8 mouse cellular contexts compared by ENCODE assay signal in the genomic region with DNA sequence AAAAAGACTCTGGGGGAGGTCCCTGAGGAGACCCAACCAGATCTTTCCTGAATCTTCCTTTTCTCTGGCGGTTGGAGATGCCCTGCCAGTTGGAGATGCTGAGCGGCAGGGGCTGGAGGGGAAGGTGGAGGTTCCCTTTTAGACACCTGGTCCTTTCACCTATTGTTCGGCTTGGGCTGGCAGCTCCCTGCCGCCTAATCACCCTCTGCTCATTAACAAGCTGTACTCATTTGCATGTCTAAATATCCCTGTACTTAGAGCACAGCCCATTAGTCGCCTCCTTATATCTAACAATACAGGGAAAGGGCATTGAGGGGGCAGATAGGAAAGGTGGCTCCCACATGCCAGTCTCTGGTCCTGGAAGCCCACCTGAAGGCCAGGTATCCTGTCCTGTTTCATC. TPM values are rescaled to one million over a fixed set of nuclear protein-coding genes. Genes with fewer than 3 reads are reported as not detected.
A peak's percentile ranks its signal among the peaks of the same experiment; 100 is the strongest.
DNase-seq lines count a peak whose midpoint lies in the region; ATAC-seq lines count a peak whose summit lies in the region.

No protein-coding gene starts in this region.

- H3K9me3 ChIP-seq in limb, embryonic 12.5 days = no peaks in the 10 kb centered on the region
- no peaks in the 10 kb centered on the region for H3K9me3 ChIP-seq in limb, embryonic 10.5 days (replicated peaks)
- no peaks in the 10 kb centered on the region for H3K9me3 ChIP-seq in forebrain, embryonic 10.5 days
- H3K9me3 ChIP-seq in midbrain, embryonic 12.5 days = no peaks in the 10 kb centered on the region

- peaks cover 7% of the 10 kb centered on the region for H3K27me3 ChIP-seq in limb, embryonic 12.5 days
- H3K27me3 ChIP-seq in limb, embryonic 10.5 days (ENCODE audit: low read depth, poor library complexity, severe bottlenecking) = no peaks in the 10 kb centered on the region
- H3K27me3 ChIP-seq in forebrain, embryonic 10.5 days (ENCODE audit: poor library complexity, severe bottlenecking) = peaks cover 7% of the 10 kb centered on the region; the same call in 1 of the 2 replicates
- H3K27me3 ChIP-seq in midbrain, embryonic 12.5 days = peaks cover 11% of the 10 kb centered on the region; the same call in 1 of the 2 replicates

- no peak overlapping the region for H3K4me2 ChIP-seq in limb, embryonic 12.5 days
- H3K4me2 ChIP-seq in midbrain, embryonic 12.5 days (replicated peaks) = peak overlapping the region; percentile 21

- 0 out of 2 replicates have a peak, but pooled peaks cover 17% of the 10 kb centered on the region for H3K4me1 ChIP-seq in limb, embryonic 12.5 days (replicated peaks)
- H3K4me1 ChIP-seq in limb, embryonic 10.5 days = peaks cover 9% of the 10 kb centered on the region; the same call in 1 of the 2 replicates
- H3K4me1 ChIP-seq in forebrain, embryonic 10.5 days = peaks cover 40% of the 10 kb centered on the region
- H3K4me1 ChIP-seq in midbrain, embryonic 12.5 days = peaks cover 37% of the 10 kb centered on the region

- 0 out of 2 replicates have a peak, but pooled peaks have one; percentile 8 for ATAC-seq in frontal cortex, adult (ENCODE audit: low TSS enrichment)
- ATAC-seq in limb, embryonic 12.5 days (ENCODE audit: insufficient number of reproducible peaks, insufficient read depth, low FRiP score, low TSS enrichment, low read depth) = no peak
- ATAC-seq in midbrain, embryonic 12.5 days (ENCODE audit: low FRiP score, low read depth) = no peak

- no peak for DNase-seq in frontal cortex, adult 2 months (ENCODE audit: extremely low spot score in 1 of 2, low spot score in 1 of 2)
- DNase-seq in limb, embryonic 10.5 days (ENCODE audit: low spot score) = no peak
- no peak for DNase-seq in forebrain, embryonic 10.5 days (ENCODE audit: extremely low spot score, low spot score)
- no peak for DNase-seq in embryo, embryonic 9.5 days (ENCODE audit: extremely low spot score)
- no peak for DNase-seq in urinary bladder, adult 2 months (ENCODE audit: low spot score)

- no peak overlapping the region for H3K4me3 ChIP-seq in limb, embryonic 12.5 days (replicated peaks)
- no peak overlapping the region for H3K4me3 ChIP-seq in limb, embryonic 10.5 days
- H3K4me3 ChIP-seq in forebrain, embryonic 10.5 days = no peak overlapping the region
- H3K4me3 ChIP-seq in midbrain, embryonic 12.5 days = no peak overlapping the region

- no peak overlapping the region for H3K9ac ChIP-seq in limb, embryonic 12.5 days (replicated peaks)
- peak overlapping the region; percentile 17; the same call in 1 of the 2 replicates for H3K9ac ChIP-seq in midbrain, embryonic 12.5 days (replicated peaks)

- WGBS in limb, embryonic 12.5 days = 50% methylated on average over 5 of the region's 5 CpGs
- WGBS in limb, embryonic 10.5 days = 51% methylated on average over 5 of the region's 5 CpGs
- WGBS in forebrain, embryonic 10.5 days = 37% methylated on average over 5 of the region's 5 CpGs
- 31% methylated on average over 5 of the region's 5 CpGs for WGBS in midbrain, embryonic 12.5 days

- 0 out of 2 replicates have a peak overlapping the region, but pooled peaks have one; percentile 5 for H3K27ac ChIP-seq in limb, embryonic 12.5 days
- no peak overlapping the region for H3K27ac ChIP-seq in limb, embryonic 10.5 days
- peak overlapping the region; percentile 65 for H3K27ac ChIP-seq in forebrain, embryonic 10.5 days
- H3K27ac ChIP-seq in midbrain, embryonic 12.5 days (replicated peaks) = no peak overlapping the region

- H3K36me3 ChIP-seq in limb, embryonic 12.5 days = no peaks in the 10 kb centered on the region
- H3K36me3 ChIP-seq in limb, embryonic 10.5 days = no peaks in the 10 kb centered on the region
- H3K36me3 ChIP-seq in forebrain, embryonic 10.5 days (replicated peaks) = no peaks in the 10 kb centered on the region
- H3K36me3 ChIP-seq in midbrain, embryonic 12.5 days = no peaks in the 10 kb centered on the region

RNA-seq across cellular contexts. Expression of a gene that starts 34.3 kb away (rescaled TPM):
- polyA plus RNA-seq in frontal cortex, adult 2 months (2012; rRNA removed) = 18.5 and 24.1 TPM in 2 replicates
- polyA plus RNA-seq in limb, embryonic 12.5 days (2016; fragmentation: Nextera tagmentation; extraction: Ambion mirVana) = 13.7 and 14.9 TPM in 2 replicates
- polyA plus RNA-seq in limb, embryonic 10.5 days (2016; fragmentation: Nextera tagmentation; extraction: Ambion mirVana) = 13.9 and 17.8 TPM in 2 replicates
- 23.4 and 26.2 TPM in 2 replicates for polyA plus RNA-seq in forebrain, embryonic 10.5 days (2016; fragmentation: Nextera tagmentation; extraction: Ambion mirVana)
- polyA plus RNA-seq in midbrain, embryonic 12.5 days (2016; fragmentation: Nextera tagmentation; extraction: Ambion mirVana) = 17.0 and 17.3 TPM in 2 replicates
- 13.9 and 21.3 TPM in 2 replicates for polyA plus RNA-seq in urinary bladder, adult 2 months (2012; rRNA removed)

RNA-seq across cellular contexts. Expression of a gene that starts 40.5 kb away (rescaled TPM):
- polyA plus RNA-seq in frontal cortex, adult 2 months (2012; rRNA removed) = 28.8 and 34.8 TPM in 2 replicates
- 37.6 and 40.2 TPM in 2 replicates for polyA plus RNA-seq in limb, embryonic 12.5 days (2016; fragmentation: Nextera tagmentation; extraction: Ambion mirVana)
- polyA plus RNA-seq in limb, embryonic 10.5 days (2016; fragmentation: Nextera tagmentation; extraction: Ambion mirVana) = 36.4 and 37.2 TPM in 2 replicates
- polyA plus RNA-seq in forebrain, embryonic 10.5 days (2016; fragmentation: Nextera tagmentation; extraction: Ambion mirVana) = 40.1 and 40.8 TPM in 2 replicates
- polyA plus RNA-seq in midbrain, embryonic 12.5 days (2016; fragmentation: Nextera tagmentation; extraction: Ambion mirVana) = 31.0 and 35.6 TPM in 2 replicates
- 35.4 and 41.7 TPM in 2 replicates for polyA plus RNA-seq in urinary bladder, adult 2 months (2012; rRNA removed)

Comparison
In these comparisons a context has a peak if more than half of its experiments do, and no peak if none do; other contexts are left out.
1. H3K27ac ChIP-seq: peak in limb, embryonic 12.5 days (single experiment) and forebrain, embryonic 10.5 days (single experiment); none in limb, embryonic 10.5 days (single experiment) and midbrain, embryonic 12.5 days (single experiment).